Mouse (Mus musculus): Measurements from ENCODE around the gene Igf2r.

DNA sequence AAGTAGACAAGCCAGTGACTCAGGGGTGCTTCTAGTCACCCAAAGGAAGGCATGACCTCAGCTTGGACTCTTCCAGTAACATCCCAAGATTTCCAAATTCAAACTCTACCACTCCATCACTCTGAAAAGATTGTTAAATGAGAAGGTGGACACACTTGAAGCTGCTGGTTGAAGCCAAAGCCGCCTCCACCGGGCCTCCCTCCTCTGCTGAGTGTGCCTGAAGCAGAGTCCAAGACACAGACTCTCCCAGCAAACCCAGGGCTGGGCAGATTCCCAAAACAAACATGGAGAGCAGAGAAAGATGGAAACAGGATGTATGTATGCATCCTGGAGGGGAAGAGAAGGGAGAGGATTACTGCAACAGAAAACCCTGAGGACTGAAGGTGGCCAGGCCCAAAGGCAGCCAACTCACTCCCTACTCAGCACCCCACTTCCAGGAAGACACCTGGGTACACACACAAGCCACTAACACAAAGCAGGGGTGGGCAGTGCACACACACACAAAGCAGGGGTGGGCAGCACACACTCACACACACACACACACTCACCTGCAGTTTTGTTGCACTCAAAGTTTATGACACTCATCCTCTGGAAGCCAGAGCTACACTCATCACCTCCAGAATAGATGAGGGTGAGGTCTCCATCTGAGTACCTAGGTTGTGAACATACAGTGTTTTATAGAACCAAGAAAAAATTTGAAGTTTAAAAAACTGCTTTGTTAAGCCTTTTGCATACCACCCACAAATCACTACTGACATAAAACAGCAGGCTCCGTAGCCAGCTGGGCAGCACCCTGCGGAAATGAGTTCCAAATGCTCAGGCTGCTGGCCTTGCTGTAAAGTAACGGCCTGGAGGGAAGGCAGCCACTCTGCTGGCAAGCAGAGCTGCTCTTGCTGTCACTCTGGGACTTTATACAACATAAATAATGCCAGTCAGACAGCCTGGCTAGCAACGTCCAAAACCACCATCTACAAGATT is 44.4 kb downstream of the Igf2r start:
- TF ChIP-seq CTCF (conservative IDR thresholded peaks at IDR 0.05; ENCODE audit: insufficient read depth, insufficient read length, low read depth, low read length) (no peak), POLR2A (IDR thresholded peaks at IDR 0.05; ENCODE audit: low read depth, low read length) (no peak)
